Mouse (Mus musculus): ENCODE results near the gene Nodal.

The Nodal gene

GRCm38 (mm10) chr10:61399156-61399734, 18.5 kb upstream of the Nodal start:
- peak; percentile 67 for DNase-seq

- DNase-seq, result no peak
Observed at GRCm38 (mm10) chr10:61400407-61400806, 17.4 kb upstream of the Nodal start.

GRCm38 (mm10) chr10:61402480-61402879, 15.3 kb upstream of the Nodal start:
- no peak for DNase-seq

GRCm38 (mm10) chr10:61402911-61403310, 14.9 kb upstream of the Nodal start:
- DNase-seq, result no peak

GRCm38 (mm10) chr10:61405958-61406357, 11.8 kb upstream of the Nodal start:
- no peak for DNase-seq

GRCm38 (mm10) chr10:61409776-61410175, 8.0 kb upstream of the Nodal start:
- no peak for DNase-seq

GRCm38 (mm10) chr10:61410193-61410592, 7.6 kb upstream of the Nodal start:
- no peak for DNase-seq

GRCm38 (mm10) chr10:61412910-61413625, 4.7 kb upstream of the Nodal start:
- no peak for DNase-seq

- DNase-seq, result no peak
Observed at GRCm38 (mm10) chr10:61415240-61415639, 2.5 kb upstream of the Nodal start.

- no peak for DNase-seq
Observed at GRCm38 (mm10) chr10:61415890-61416289, 1.9 kb upstream of the Nodal start.

GRCm38 (mm10) chr10:61416561-61416960, 1.2 kb upstream of the Nodal start:
- no peak for DNase-seq

- no peak for DNase-seq
Observed at GRCm38 (mm10) chr10:61417046-61417445, 726 bp upstream of the Nodal start.

GRCm38 (mm10) chr10:61418131-61418900, 544 bp downstream of the Nodal start:
- no peak for DNase-seq

GRCm38 (mm10) chr10:61419146-61419545, 1.4 kb downstream of the Nodal start:
- no peak for DNase-seq

- no peak for DNase-seq
Observed at GRCm38 (mm10) chr10:61420011-61420410, 2.2 kb downstream of the Nodal start.

- DNase-seq, result no peak
Observed at GRCm38 (mm10) chr10:61422861-61423260, 5.1 kb downstream of the Nodal start.

GRCm38 (mm10) chr10:61423289-61423688, 5.5 kb downstream of the Nodal start:
- peak; percentile 52 for DNase-seq

GRCm38 (mm10) chr10:61424500-61424899, 6.7 kb downstream of the Nodal start:
- no peak for DNase-seq

GRCm38 (mm10) chr10:61425047-61425446, 7.3 kb downstream of the Nodal start:
- DNase-seq, result peak; percentile 45

GRCm38 (mm10) chr10:61426251-61426757, 8.5 kb downstream of the Nodal start:
- DNase-seq, result peak; percentile 51

GRCm38 (mm10) chr10:61427951-61428350, 10.2 kb downstream of the Nodal start:
- DNase-seq, result no peak

- DNase-seq, result no peak
Observed at GRCm38 (mm10) chr10:61428416-61428815, 10.6 kb downstream of the Nodal start.

GRCm38 (mm10) chr10:61429043-61429442, 11.3 kb downstream of the Nodal start:
- DNase-seq, result no peak

- DNase-seq, result no peak
Observed at GRCm38 (mm10) chr10:61431375-61431774, 13.6 kb downstream of the Nodal start.

All from kidney, adult 18-20 months (tissue).